Comparison of ENCODE assay signal across 13 mouse cellular contexts in the genomic region with DNA sequence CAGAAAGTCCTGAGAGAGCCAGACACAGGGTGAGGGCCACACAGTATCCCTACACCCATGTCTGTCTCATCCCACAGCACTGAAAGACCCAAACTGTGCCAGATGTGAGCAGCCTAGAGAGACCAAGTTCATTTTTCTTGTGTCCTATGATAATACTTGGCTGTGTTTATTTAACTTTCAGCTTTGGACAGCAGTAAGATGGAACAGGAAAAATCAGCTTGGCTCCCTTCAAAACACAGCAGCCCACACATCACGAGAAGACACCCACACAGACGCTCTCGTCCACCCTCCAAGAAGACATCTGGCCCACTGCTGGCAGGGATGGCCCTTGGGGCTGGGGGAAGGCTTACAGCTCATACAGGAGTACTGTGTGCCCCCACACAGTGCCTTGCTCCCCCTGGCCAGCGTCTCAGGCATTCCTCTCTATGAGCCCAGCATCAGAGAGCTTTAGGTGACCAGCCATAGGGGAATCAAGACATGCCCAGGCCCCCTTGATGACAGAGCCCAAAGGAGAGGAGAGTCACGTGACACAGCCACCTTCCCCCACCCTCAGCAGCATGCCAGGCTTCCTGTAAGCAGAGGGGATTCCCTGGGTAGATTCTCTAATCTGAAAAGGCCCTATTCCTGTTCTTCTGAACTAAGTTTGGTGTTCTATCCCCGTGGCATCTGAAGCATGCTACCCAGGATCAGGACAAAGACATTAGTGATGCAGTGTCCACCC. TPM values are rescaled to one million over a fixed set of nuclear protein-coding genes. Genes with fewer than 3 reads are reported as not detected.
DNase-seq lines count a peak whose midpoint lies in the region; ATAC-seq and TF ChIP-seq lines count a peak whose summit lies in the region.
"Had no signal": no experiment of that assay in that cellular context is flagged by ENCODE, and none has a peak within 500 bp of the region (broad histone marks: within the 10 kb centered on the region; RNA-seq: fewer than 3 reads in every experiment).

No protein-coding gene starts in this region.

- no peaks in the 10 kb centered on the region for H3K9me3 ChIP-seq in heart, embryonic 15.5 days (replicated peaks)
- no peaks in the 10 kb centered on the region for H3K9me3 ChIP-seq in liver, embryonic 11.5 days (ENCODE audit: control insufficient read depth, low read length)
- no peaks in the 10 kb centered on the region for H3K9me3 ChIP-seq in liver, embryonic 12.5 days (replicated peaks)
- H3K9me3 ChIP-seq in CH12.LX (replicated peaks; ENCODE audit: low read length) = no peaks in the 10 kb centered on the region
- H3K9me3 ChIP-seq in embryonic facial prominence, embryonic 15.5 days (replicated peaks) = no peaks in the 10 kb centered on the region
- H3K9me3 ChIP-seq: hindbrain, embryonic 15.5 days; neural tube, embryonic 12.5 days had no signal

- 0 out of 2 replicates have a peak overlapping the region, but pooled peaks have one; percentile 22 for H3K27ac ChIP-seq in heart, embryonic 15.5 days
- H3K27ac ChIP-seq in liver, embryonic 11.5 days (ENCODE audit: low read depth, low read length) = peak overlapping the region; percentile 65
- H3K27ac ChIP-seq in liver, embryonic 12.5 days = no peak overlapping the region
- no peak overlapping the region for H3K27ac ChIP-seq in CH12.LX (ENCODE audit: insufficient read depth, low read depth)
- H3K27ac ChIP-seq in embryonic facial prominence, embryonic 15.5 days (replicated peaks) = peak overlapping the region; percentile 71; the same call in 1 of the 2 replicates
- H3K27ac ChIP-seq: hindbrain, embryonic 15.5 days; neural tube, embryonic 12.5 days had no signal

- H3K4me1 ChIP-seq in heart, embryonic 15.5 days (replicated peaks) = peaks cover 31% of the 10 kb centered on the region
- H3K4me1 ChIP-seq in liver, embryonic 11.5 days (replicated peaks; ENCODE audit: control insufficient read depth, insufficient read depth, low read length) = peaks cover 7% of the 10 kb centered on the region; the same call in 1 of the 2 replicates
- H3K4me1 ChIP-seq in liver, embryonic 12.5 days = peaks cover 6% of the 10 kb centered on the region; the same call in 1 of the 2 replicates
- H3K4me1 ChIP-seq in CH12.LX (ENCODE audit: control insufficient read depth in 1 of 2, insufficient read depth in 2 of 2) = peaks cover 15 to 43% of the 10 kb centered on the region in 2 experiments
- H3K4me1 ChIP-seq in embryonic facial prominence, embryonic 15.5 days = peaks cover 51% of the 10 kb centered on the region

- no peaks in the 10 kb centered on the region for H3K27me3 ChIP-seq in heart, embryonic 15.5 days
- H3K27me3 ChIP-seq in liver, embryonic 11.5 days (replicated peaks; ENCODE audit: control insufficient read depth, insufficient read depth, low read length) = no peaks in the 10 kb centered on the region
- H3K27me3 ChIP-seq in liver, embryonic 12.5 days (replicated peaks) = no peaks in the 10 kb centered on the region
- H3K27me3 ChIP-seq in CH12.LX (replicated peaks) = no peaks in the 10 kb centered on the region
- H3K27me3 ChIP-seq in embryonic facial prominence, embryonic 15.5 days = no peaks in the 10 kb centered on the region
- H3K27me3 ChIP-seq: hindbrain, embryonic 15.5 days; neural tube, embryonic 12.5 days had no signal

- TF ChIP-seq POLR2A in CH12.LX (IDR thresholded peaks at IDR 0.05; ENCODE audit: low read depth, low read length) = no peak

- H3K4me3 ChIP-seq in heart, embryonic 15.5 days = no peak overlapping the region
- H3K4me3 ChIP-seq in liver, embryonic 11.5 days (ENCODE audit: low read depth, low read length) = no peak overlapping the region
- H3K4me3 ChIP-seq in liver, embryonic 12.5 days = no peak overlapping the region
- no peak overlapping the region for H3K4me3 ChIP-seq in CH12.LX (replicated peaks in 1 of 3; ENCODE audit: low read depth in 2 of 3, low read length in 2 of 3, poor library complexity in 1 of 3)
- H3K4me3 ChIP-seq in embryonic facial prominence, embryonic 15.5 days (replicated peaks) = no peak overlapping the region
- H3K4me3 ChIP-seq: hindbrain, embryonic 15.5 days; neural tube, embryonic 12.5 days had no signal

- 37% methylated on average over 6 of the region's 6 CpGs for WGBS in heart, embryonic 15.5 days
- 46% methylated on average over 6 of the region's 6 CpGs for WGBS in liver, embryonic 11.5 days
- WGBS in liver, embryonic 12.5 days (ENCODE audit: insufficient replicate concordance) = 48% methylated on average over 6 of the region's 6 CpGs
- 42% methylated on average over 6 of the region's 6 CpGs for WGBS in embryonic facial prominence, embryonic 15.5 days

- TF ChIP-seq CTCF in CH12.LX (conservative IDR thresholded peaks at IDR 0.05 in 1 of 2, IDR thresholded peaks at IDR 0.05 in 1 of 2; ENCODE audit: low read depth in 2 of 2, low read length in 2 of 2) = no peak

- TF ChIP-seq RAD21 in CH12.LX (IDR thresholded peaks at IDR 0.05; ENCODE audit: low read depth, low read length) = no peak

- no peaks in the 10 kb centered on the region for H3K36me3 ChIP-seq in heart, embryonic 15.5 days
- no peaks in the 10 kb centered on the region for H3K36me3 ChIP-seq in liver, embryonic 11.5 days (ENCODE audit: control insufficient read depth, insufficient read depth, low read length)
- H3K36me3 ChIP-seq in liver, embryonic 12.5 days = no peaks in the 10 kb centered on the region
- H3K36me3 ChIP-seq in CH12.LX (replicated peaks in 1 of 2; ENCODE audit: control insufficient read depth in 1 of 2, insufficient read depth in 1 of 2, low read length in 1 of 2) = no peaks in the 10 kb centered on the region
- H3K36me3 ChIP-seq in embryonic facial prominence, embryonic 15.5 days = no peaks in the 10 kb centered on the region
- H3K36me3 ChIP-seq: hindbrain, embryonic 15.5 days; neural tube, embryonic 12.5 days had no signal

- no peak overlapping the region for H3K4me2 ChIP-seq in heart, embryonic 15.5 days
- no peak overlapping the region for H3K4me2 ChIP-seq in liver, embryonic 11.5 days
- no peak overlapping the region for H3K4me2 ChIP-seq in liver, embryonic 12.5 days
- no peak overlapping the region for H3K4me2 ChIP-seq in CH12.LX (ENCODE audit: insufficient read depth, low read depth, poor library complexity, severe bottlenecking)
- H3K4me2 ChIP-seq in embryonic facial prominence, embryonic 15.5 days (replicated peaks) = no peak overlapping the region
- H3K4me2 ChIP-seq: hindbrain, embryonic 15.5 days; neural tube, embryonic 12.5 days had no signal

- in situ Hi-C loops in CH12.LX (cut with MboI; ENCODE audit: low pct_ligation_motif_present, low pct_unique_long_range_greater_than_20kb, low sequenced_read_pairs) = no loop called here

- dilution Hi-C loops in CH12.LX (cut with MboI; ENCODE audit: extremely low pct_ligation_motif_present, extremely low pct_unique_long_range_greater_than_20kb, low sequenced_read_pairs) = no loop called here

- TF ChIP-seq EP300 in CH12.LX (IDR thresholded peaks at IDR 0.05; ENCODE audit: low read length) = no peak

- DNase-seq in heart, adult 8-10 months (ENCODE audit: low spot score) = no peak
- no peak for DNase-seq in liver, embryonic 11.5 days (ENCODE audit: low spot score)
- peak; percentile 38 for DNase-seq in CH12.LX (ENCODE audit: extremely low read depth)
- no peak for DNase-seq in urinary bladder, postnatal 25 days (ENCODE audit: low spot score)
- no peak for DNase-seq in layer of hippocampus, adult 11-12 months (ENCODE audit: low spot score)
- DNase-seq: adrenal gland, postnatal 36 days; cerebellum, adult 9-10 months; right cerebral cortex, postnatal 25 days had no signal

- no peak overlapping the region for H3K9ac ChIP-seq in heart, embryonic 15.5 days
- H3K9ac ChIP-seq in liver, embryonic 11.5 days (ENCODE audit: low read depth, low read length) = no peak overlapping the region
- H3K9ac ChIP-seq in liver, embryonic 12.5 days = no peak overlapping the region
- H3K9ac ChIP-seq in CH12.LX (ENCODE audit: insufficient read depth, low read depth) = no peak overlapping the region
- no peak overlapping the region for H3K9ac ChIP-seq in embryonic facial prominence, embryonic 15.5 days
- H3K9ac ChIP-seq: hindbrain, embryonic 15.5 days; neural tube, embryonic 12.5 days had no signal

- H3K79me2 ChIP-seq in CH12.LX (replicated peaks; ENCODE audit: control insufficient read depth, extremely low read depth, insufficient read depth, poor library complexity, severe bottlenecking) = no peaks in the 10 kb centered on the region

- 0 out of 2 replicates have a peak, but pooled peaks have one; percentile 16 for ATAC-seq in heart, embryonic 15.5 days (replicated peaks; ENCODE audit: insufficient number of reproducible peaks, insufficient read depth, low FRiP score, low read depth)
- ATAC-seq in liver, embryonic 11.5 days (replicated peaks; ENCODE audit: low FRiP score) = no peak
- ATAC-seq in liver, embryonic 12.5 days = no peak
- 0 out of 2 replicates have a peak, but pooled peaks have one; percentile 5 for ATAC-seq in embryonic facial prominence, embryonic 15.5 days (ENCODE audit: insufficient number of reproducible peaks, low FRiP score, low TSS enrichment, low read depth)

TF ChIP-seq in CH12.LX, 34 proteins besides CTCF, POLR2A, EP300 and RAD21:
- TF ChIP-seq USF2 (conservative IDR thresholded peaks at IDR 0.05; ENCODE audit: low read depth, low read length) (peak; percentile 72), TCF12 (IDR thresholded peaks at IDR 0.05; ENCODE audit: low read depth, low read length) (0 out of 2 replicates have a peak, but pooled peaks have one; percentile 13), BHLHE40 (IDR thresholded peaks at IDR 0.05; ENCODE audit: low read depth, low read length) (peak; percentile 84), KAT2A (IDR thresholded peaks at IDR 0.05; ENCODE audit: insufficient replicate concordance, low read length) (no peak), MAX (IDR thresholded peaks at IDR 0.05; ENCODE audit: low read length) (peak; percentile 34; the same call in 1 of the 2 replicates), USF1 (IDR thresholded peaks at IDR 0.05; ENCODE audit: low read depth, low read length) (peak; percentile 80), NRF1 (IDR thresholded peaks at IDR 0.05; ENCODE audit: low read depth, low read length) (no peak)
TF ChIP-seq in CH12.LX: peak in this region for 5.

RNA-seq across cellular contexts. Expression of gene Zfp423, which starts 45.0 kb away (rescaled TPM):
- 3.6 and 6.6 TPM in 2 replicates for polyA plus RNA-seq in heart, embryonic 15.5 days (2015; fragmentation: Nextera tagmentation; extraction: Ambion mirVana)
- 1 to 10 TPM; 3.2 to 5.2 (median 3.6) TPM for total RNA-seq in heart, adult 8-10 months (2022)
- polyA plus RNA-seq in liver, embryonic 11.5 days (2014; fragmentation: Nextera tagmentation; extraction: Ambion mirVana) = 4.8 and 5.8 TPM in 2 replicates
- 2.1 and 2.5 TPM in 2 replicates for polyA plus RNA-seq in liver, embryonic 12.5 days (2016; fragmentation: Nextera tagmentation; extraction: Ambion mirVana)
- 0.25 and 0.42 TPM in 2 replicates for total RNA-seq in CH12.LX (2012; rRNA removed)
- 0.32 and 0.46 TPM in 2 replicates for total RNA-seq in CH12.LX (2014; rRNA removed)
- polyA plus RNA-seq in CH12.LX (2012; ENCODE audit: insufficient read length, low read depth) = 2.3 and 2.7 TPM in 2 replicates
- polyA plus RNA-seq in embryonic facial prominence, embryonic 15.5 days (2015; fragmentation: Nextera tagmentation; extraction: Ambion mirVana) = 20.5 and 21.0 TPM in 2 replicates

Comparison
In these comparisons a context has a peak if more than half of its experiments do, and no peak if none do; other contexts are left out.
1. H3K27ac ChIP-seq: peak in heart, embryonic 15.5 days (single experiment), liver, embryonic 11.5 days (single experiment) and embryonic facial prominence, embryonic 15.5 days (single experiment); none in liver, embryonic 12.5 days (single experiment) and CH12.LX (single experiment).
2. ATAC-seq: peak in heart, embryonic 15.5 days (single experiment) and embryonic facial prominence, embryonic 15.5 days (single experiment); none in liver, embryonic 11.5 days (single experiment) and liver, embryonic 12.5 days (single experiment).